Mouse (Mus musculus) small intestine, adult 2 months (tissue): Measurements from ENCODE around the gene Foxq1.

ENCODE experiments used
- CTCF ChIP-seq: fragments of 200-500 bp; IDR thresholded peaks from 2 replicates; pipeline ENCODE4 v1.5.1; 2012; ENCODE audit warnings: low read depth, mild to moderate bottlenecking, control low read depth, inconsistent platforms, low read length, moderate library complexity, mixed read lengths; ENCODE audit not compliant: insufficient replicate concordance, insufficient read length; ENCODE audit errors: extremely low read depth
- POLR2A ChIP-seq: fragments of 200-500 bp; IDR thresholded peaks from 2 replicates; pipeline ENCODE4 v1.6.1; 2012; ENCODE audit warnings: low read depth, mild to moderate bottlenecking, control low read depth, inconsistent platforms, low read length, moderate library complexity

GRCm38 (mm10) chr13:31518971-31519370 lies 37.0 kb upstream of the Foxq1 start:
- no peak for TF ChIP-seq CTCF
- no peak for TF ChIP-seq POLR2A
